Mouse (Mus musculus): ENCODE results near the gene Gm37240. TPM values are rescaled to one million over a fixed set of nuclear protein-coding genes. Genes with fewer than 3 reads are reported as not detected.

Gm37240 gene
- total RNA-seq, 2 experiments from 2014 or later: 28.9 to 37.3 TPM

DNA sequence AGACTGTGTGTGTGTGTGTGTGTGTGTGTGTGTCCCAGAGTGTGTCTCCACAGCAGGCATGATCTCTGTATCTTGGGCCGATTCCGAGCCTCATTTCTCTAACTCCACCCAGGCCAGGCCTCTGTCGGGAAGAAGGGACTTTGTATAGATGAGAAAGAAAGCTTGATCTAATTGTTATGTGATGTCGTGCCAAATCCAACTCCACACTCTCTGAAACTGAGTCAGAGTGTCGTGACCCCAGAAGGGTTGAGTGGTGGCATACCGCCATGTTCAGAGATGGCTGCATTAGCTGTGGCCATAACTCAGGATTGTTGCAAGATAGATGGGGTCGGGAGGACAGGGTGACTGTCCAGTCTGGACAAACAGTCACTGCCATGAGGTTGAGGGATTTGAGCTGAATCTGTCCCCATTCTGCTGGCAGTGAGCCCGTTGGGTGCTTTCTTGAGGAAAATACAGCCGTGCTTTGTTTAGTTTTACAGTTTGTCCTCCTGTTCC is 1191.4 kb downstream of the Gm37240 start:
- peak; percentile 19 for DNase-seq

DNA sequence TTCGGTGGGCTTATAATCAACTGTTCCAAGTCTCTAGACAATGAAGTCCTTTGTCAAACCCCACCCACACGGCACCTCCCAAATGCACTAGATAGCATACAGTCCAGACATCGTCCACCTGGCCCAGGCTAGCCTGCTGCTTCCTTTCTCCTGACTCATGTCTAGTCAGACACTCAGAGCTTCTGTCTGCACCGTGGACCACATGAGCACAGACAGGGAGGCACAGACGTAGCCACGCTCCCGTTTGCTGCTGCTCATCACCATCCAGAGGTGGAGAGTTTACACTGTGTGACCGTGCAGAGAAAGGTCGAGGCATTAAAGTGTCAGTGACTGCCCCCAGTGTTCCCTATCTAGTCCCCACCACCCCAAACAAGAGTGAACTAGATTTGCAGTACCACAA is 1191.9 kb downstream of the Gm37240 start:
- no peak for DNase-seq

DNA sequence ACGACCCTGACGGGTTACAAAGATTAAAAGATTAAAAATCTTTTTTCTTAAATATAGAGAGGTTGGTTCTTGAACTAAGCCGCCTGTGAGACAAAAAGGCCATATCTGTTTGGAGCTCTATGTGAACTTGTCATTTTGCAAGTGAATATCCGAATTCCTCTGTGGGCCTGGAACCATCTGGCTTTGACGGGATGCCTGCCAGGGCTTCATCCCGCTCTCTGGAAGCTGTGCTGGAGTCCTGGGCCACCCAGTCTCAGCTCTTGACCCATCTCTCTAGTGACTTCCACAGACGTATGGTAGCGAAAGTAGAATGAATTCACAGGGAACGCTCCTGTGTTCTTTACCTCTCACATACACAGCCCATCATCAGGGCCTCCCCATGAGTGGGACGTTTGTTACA is 1193.4 kb downstream of the Gm37240 start:
- DNase-seq: no peak

DNA sequence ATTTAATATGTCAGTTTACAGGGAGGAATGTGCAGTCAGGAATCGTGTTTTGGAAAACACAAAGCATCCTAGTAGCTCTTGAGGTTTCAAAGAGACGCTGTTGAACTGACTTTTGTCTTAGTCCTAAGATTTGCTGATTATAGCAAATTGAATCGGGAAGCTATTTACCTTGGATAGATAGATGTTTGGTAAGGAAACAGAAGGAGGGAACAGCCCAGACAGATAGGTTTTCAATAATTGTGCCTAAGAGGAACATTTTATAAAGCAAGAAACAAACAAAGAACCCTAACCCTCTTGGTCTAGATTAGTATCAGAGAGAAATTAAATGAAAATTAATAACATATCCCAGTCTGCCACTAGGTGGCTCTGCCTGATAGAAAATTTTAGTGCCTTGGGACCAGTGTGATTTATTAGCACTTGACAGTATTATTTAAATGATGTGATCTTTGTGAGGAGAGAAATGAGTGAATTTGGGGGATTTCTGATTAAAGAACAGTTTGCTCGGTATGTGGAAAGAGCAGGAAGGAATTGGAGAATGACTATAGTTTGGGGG is 1194.6 kb downstream of the Gm37240 start:
- DNase-seq: no peak

DNA sequence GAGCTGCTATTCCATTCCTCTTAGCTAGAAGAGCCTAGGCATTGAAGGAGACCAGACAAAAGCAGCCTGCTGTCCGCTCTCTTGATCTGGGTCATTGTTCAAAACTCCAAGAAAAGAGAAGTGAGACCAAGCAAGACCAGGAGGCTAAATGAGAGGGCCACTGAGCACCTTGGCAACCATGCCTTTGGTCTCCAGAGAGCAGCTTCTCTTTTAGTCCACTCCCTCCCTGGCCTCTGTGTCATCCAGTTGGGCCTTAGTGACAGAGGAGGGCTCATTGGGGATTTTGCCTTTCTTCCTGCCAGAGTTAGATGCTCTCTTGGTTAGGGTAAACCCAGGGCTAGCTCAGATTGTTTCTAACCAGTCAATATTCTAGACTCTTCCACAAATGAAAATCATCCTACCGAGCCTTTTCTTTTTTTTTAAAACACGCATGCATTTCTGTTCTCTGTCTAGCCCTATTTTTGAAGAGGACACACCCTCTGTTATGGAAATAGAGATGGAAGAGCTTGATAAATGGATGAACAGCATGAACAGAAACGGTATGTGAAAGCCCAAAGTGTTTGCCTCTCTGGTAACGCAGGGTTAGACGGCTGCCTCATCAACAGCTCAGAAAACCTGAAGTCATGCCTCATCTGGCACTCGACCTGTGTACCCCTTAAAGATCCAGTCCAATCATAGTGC is 1197.1 kb downstream of the Gm37240 start:
- DNase-seq: no peak

DNA sequence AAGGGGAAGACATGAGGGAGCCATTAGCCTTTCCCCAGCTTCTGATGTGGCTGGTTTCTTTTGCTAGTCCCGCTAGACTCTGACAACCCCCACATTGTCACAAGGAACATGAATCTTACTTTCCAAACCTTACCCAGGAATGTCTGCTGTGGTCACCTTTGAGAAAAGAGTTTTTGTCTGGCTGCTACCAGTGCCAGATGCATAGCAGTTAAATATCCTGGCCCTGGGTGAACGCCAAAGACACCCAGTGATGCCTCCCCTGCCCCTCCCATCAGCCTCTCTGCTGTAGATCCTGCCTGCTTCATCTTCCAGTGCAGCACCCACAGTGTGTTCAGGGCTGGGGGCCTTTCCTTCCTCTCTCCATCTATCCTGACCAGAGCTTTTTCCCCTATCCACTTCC is 1197.7 kb downstream of the Gm37240 start:
- no peak for DNase-seq

DNA sequence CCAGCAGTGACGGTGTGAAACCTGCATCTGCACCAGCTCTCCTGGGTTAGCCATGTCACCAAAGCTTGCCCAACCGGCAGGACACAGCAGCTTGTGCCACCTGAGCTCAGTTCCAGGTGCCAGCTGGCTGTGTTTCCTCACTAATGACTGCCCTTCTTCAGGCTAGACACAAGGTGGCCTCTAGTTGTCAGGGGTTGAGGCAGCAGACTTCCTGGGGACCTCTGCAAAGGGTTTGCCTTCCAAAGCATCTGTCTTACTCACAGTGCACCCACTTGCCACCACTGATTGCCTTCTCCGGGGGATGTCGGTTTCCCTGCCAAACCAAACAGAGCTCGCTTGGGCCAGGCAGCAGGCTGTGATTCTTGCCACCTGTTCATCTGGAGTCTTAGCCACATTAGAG is 1199.1 kb downstream of the Gm37240 start:
- DNase-seq: peak; percentile 33

DNA sequence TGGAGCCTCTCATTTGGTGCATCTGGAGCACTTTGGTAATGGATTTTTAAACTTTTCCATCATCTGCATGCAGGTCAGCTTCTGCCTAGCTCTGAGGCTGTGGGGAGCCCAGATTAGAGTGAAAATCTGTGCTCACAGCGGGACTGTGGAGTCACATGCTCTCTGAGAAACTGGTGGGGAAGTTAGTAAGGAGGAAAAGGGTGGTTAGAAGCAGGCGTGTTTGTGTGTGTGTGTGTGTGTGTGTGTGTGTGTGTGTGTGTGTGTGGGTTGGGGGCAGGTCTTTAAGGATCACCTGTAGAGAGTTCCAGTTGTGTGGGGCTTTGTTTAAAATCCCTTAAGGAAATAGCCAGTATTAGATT is 1199.9 kb downstream of the Gm37240 start:
- no peak for DNase-seq

DNA sequence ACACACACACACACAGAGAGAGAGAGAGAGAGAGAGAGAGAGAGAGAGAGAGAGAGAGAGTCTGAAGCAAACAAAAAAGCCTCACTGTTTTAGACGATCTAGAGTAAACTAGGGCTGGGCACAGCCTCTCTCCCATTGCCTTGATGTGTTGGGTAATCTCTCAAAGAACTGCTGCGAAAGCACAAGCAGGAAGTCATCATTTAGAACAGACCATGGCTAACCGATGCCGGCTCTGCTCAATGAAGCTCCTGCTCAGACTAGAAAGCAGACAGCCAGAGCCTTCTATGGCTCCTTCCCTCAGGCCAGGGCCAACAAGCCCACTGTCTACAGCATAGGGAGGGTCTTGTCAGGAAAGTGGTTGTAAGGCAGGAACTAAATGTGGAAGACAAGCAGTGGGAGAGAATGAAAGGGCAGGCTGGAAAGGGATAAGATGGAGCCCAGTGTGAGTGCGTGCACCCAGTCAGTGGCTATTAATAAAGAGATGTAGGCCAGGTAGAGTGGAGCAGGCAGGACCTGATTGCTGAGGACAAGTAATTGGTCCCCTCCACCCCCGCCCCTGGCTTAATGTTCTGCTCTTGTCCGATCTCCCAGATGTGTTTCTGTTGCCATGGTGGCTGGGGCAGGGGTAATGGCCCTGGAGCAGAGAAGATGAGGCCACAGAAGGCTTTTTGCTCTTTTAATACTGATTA is 1200.4 kb downstream of the Gm37240 start:
- DNase-seq: no peak

DNA sequence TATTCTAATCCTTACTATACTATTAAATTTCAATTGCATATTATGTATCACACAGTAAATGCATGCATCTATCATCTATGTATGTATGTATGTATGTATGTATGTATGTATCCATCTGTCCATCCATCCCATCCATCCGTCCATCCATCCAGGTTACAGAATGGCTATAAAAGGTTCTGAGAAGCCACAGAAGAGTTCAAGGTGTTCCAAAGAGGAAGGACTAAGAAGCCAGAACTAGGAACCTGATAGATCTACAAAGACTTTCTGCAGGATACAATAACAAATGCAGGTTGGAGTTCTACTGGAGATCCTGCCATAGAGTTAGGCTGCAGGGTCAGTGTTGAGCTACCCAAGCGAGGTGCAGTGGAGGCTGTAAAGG is 1201.0 kb downstream of the Gm37240 start:
- DNase-seq: no peak

DNA sequence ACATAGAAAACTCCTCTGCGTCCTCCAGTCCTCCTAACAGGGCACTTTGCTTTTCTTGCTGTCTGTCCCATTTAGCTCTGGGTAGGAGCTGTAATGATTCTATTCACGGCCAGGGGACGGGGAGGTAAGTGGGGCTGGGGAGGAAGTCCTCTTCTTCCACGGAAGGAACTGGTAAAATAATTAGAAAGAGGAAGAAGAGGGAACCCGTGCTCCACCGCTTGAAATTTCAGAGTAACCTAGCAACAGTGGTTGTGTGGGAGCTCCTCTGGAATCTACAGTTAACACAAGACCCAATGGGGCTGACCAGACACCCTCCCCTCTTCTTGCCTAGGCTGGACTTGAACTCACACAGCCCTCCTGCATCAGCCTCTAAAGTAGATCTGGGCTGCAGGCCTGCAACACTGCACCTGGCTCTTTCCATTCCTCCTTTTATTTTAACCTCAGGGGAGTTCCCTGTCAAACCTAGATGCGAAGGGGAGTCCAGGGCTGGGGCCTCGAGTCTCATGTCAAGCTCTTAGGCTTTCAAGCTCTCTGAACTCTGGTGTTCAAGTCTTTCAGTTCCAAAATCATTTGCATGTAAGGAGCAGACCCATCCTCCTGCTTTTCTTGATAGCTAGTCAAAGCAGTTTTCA is 1201.5 kb downstream of the Gm37240 start:
- no peak for DNase-seq

DNA sequence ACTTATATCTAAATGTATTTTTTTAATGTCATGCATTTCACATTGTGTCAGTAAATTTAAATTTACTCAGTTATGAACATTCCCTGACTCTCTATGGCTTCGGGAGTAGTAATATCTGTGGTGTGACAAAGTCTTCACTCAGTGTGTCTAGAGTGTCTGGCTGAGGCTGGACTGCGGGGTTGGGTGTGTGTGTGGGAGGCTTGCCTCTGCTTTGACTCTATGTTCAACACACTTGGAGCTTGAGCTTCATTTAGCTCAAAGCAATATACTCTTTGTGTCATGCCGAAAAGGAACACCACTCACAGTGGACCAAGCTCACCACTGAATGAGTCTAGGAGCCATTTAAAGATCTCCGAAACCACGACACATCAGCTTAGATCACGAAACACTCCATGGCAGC is 1203.5 kb downstream of the Gm37240 start:
- DNase-seq: no peak

DNA sequence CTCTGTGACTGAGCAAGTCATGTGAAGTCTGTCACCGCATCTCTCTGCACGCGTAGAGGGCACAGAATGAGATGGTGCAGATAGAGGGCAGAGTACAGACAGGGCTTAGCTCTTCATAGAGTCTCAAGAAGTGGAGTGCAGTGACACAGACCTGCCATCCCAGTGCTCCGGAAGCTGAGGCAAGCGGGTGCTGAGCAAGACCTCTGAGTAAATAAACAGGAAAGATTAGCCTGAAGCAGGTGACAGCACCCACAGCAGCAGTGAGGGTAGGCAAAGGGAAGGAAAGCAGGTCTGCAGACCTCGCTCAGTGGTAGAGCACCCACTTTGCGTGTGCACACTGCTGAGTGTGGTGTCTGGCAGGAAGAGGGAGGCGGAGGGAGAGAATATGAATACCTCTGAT is 1205.6 kb downstream of the Gm37240 start:
- no peak for DNase-seq

DNA sequence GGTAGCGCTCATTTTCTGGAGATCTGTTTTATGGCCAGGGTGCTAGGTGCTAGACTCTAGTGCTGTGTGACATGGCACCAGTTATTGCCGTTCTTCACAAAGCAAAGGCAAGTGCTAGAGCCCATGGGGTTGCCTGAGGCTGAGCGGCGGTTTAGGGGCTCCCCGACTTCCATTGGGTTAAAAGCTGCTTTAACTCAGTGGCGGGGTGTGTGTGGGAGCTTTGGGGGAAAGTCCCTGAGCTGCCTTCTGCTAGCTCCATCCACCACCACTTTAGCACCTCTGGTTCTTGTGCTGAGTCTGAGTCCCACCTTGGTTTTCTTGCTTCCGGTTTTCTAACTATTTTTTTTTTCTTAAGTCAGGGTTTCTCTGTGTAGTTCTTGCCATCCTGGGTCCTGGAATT is 1207.3 kb downstream of the Gm37240 start:
- no peak for DNase-seq

DNA sequence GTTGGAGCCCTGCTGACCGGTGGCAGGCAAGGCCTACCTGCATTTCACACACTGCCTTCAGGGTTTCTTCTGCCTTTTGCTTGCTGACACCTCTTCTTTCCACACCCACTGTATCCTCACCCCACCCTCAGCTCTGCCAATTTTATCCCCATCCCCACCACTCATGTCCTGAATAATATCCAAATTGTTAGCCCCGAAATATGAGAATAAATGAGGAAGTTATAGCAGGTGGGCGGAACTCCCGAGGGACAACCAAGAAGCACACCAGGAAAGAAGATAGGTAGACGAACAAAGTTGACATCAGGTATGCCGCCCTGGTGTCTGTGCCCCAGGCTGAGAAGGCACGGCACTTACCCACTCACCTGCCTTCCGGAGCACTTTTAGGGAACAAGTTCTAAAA is 1207.8 kb downstream of the Gm37240 start:
- no peak for DNase-seq

DNA sequence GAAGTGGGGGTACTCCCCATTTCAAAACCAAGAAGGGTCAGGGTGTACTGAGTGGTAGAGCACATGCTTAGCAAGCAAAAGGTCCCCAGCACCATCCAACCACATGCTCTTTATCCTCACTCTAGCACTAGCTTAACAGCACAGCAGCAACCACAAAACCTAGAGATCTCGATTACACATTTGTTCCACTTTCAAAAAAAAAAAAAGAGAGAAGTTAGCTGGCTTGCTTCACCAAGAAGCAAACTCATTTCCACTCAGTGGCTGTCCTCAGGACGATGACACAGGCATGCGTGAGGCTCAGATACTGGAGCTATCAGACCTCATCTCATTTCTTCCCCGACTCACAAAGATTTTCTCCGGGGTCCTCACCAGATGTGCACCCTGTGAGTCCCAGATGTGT is 1208.4 kb downstream of the Gm37240 start:
- no peak for DNase-seq

DNA sequence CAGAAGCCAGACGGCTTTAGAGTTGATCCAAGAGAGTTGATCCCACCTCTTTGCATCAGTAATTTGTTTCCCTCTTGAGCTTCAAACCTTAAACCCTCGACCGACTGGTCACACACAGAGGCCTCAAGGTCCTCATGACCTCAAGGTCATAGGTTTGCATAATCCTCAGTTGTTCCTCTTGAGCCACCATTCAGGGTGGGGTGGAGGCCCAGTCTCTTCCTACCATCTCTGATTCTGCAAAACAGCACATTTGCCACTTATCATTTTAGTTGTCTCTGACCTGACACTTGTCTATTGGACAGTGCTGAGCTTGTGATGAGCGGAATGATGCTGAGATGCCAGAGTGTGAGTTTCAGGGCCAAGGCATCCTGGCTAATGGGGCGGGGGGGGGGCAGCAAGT is 1211.6 kb downstream of the Gm37240 start:
- DNase-seq: no peak

DNA sequence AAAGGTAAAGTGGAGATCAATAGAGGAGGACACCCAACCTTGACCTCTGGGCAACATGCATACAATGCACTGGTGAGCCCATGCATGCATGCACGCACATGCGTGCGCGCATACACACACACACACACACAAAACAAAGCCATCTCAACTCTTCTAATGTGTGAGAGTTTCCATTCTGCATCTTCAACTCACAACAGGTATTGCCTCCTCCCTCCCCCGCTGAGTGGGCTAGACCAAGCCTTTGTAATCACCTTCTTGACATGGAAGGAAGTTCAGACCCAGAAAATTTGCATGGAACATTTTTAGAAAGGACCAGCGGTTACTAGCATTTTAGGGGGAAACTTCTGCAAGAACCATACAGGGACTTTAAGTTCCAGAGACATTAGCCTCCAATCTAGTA is 1213.8 kb downstream of the Gm37240 start:
- no peak for DNase-seq

DNA sequence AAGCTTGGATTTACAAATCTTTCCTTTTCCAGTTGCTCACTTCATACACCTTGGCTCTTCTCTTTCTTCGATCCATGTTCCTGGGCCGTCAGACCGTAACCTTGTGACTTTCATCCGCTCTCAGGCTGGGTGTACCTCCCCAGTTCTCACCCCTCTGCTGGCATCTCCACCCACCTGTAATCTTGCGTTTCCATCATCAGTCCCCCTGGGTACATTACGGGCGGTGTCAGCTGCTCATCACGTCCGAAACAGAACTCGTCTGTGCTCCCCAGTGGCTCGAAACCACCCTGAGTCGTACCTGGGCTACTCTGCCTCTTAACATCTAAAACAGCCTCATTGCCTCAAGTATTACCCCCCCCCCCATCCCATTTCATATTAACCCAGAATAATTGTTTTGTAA is 1215.2 kb downstream of the Gm37240 start:
- DNase-seq: no peak

DNA sequence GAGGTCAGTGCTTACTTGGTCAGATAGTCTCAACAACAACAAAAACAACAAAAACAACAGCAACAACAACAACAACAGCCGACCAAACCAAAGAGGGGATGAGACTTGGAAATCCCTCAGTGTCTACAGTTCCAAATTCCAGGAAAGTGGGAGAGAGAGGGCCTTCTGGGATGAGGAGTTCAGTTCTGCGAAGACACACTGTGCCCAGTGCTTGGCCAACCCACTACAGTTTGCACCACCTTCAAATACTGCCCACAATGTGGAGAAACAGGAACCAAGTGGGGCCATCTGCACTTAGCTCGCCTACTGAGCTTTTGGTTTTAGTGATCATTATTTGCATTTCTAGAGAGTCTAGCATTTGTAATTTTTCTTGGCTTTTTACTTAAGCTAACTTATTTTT is 1218.4 kb downstream of the Gm37240 start:
- DNase-seq: no peak

DNA sequence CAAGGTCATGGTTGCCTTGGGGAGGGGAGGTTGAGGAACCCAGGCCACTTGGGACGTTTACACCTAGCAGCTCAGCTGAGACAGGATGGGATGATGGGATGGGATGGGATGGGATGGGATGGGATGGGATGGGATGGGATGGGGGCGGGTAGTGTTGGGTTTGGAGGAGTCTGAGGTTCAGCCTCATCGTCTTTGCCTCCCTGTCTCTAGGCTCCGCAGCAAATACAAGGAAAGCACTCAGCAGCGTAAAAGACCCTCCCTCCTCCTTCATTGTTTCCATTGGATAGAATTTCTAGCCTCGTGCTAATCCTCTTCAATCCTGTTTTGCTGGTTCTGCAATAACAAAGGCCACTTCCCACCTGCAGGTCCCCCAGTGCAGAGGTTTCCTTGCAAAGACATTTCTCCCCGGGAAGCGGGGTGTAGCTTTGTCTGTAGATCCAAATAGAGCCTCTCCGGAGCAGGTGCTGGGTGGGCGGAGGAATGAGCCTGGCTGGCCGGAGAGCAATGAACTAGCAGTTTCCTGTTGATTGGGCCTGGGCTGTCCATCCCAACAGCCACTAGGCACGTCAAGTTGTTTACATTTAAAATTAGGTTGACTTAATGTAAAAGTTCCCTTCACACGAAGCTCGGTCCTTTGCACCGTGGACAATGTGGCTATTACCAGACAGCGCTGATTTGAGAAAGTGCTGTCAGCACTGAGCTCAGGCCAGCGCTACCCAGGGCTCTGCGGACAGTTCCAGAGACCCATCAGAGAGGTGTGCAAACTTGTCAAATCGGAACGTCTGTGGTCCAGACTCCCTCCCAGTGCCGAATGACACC is 1221.9 kb downstream of the Gm37240 start:
- DNase-seq: no peak

DNA sequence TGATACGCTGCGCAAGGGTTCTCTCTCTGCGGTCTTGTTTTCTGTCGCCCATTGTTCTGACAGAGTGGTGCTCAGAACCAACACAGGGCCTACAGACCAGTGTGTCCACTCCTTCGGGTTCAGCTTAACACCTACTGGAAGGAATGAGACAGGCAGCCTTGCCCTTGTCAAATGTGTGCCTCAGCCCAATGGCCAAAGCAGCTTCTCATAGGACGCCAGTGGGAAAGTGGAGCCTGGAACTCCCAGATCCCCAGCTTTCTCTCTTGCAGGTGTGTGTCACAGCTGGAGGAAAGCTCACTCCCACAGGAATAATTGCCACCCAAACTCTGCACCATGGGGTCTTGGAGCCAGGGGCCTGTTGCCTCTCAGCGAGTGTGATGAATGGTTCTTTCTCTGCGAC is 1222.6 kb downstream of the Gm37240 start:
- DNase-seq: no peak

DNA sequence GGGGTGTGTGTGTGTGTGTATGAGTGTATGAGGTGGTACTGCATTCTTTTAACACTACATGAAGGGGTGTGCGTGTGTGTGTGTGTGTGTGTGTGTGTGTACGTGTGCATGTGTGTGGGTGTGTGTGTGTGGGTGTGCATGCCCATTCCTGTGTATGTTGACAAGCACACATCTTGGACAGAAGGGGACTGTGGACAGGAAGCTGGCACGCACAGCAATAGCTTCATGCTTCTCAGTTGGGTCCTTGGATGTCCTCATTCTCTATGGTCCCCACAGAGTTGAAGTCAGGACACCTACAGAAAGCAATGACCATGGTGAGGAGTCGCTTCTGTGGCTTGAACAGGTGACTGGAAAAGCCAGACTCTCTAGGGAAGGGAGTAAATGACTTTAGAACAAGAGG is 1223.5 kb downstream of the Gm37240 start:
- no peak for DNase-seq

Data from gastrocnemius, postnatal 10 days (tissue).